Mouse (Mus musculus): Measurements from ENCODE around the gene Sipa1l1. TPM values are rescaled to one million over a fixed set of nuclear protein-coding genes. Genes with fewer than 3 reads are reported as not detected.

The Sipa1l1 gene
- polyA plus RNA-seq, 1 experiment from 2014 or later = 14.1 TPM

GRCm38 (mm10) chr12:82247371-82248258, 78.5 kb downstream of the Sipa1l1 start:
- no peak overlapping the region for H3K9ac ChIP-seq
- no peak overlapping the region for H3K4me3 ChIP-seq (replicated peaks; ENCODE audit: low read length)
- H3K27ac ChIP-seq = no peak overlapping the region
- ATAC-seq (ENCODE audit: low FRiP score) = no peak
- no peaks in the 10 kb centered on the region for H3K27me3 ChIP-seq (ENCODE audit: control insufficient read depth, insufficient read depth, low read length)
- no peak overlapping the region for H3K4me2 ChIP-seq (replicated peaks)
- no peaks in the 10 kb centered on the region for H3K4me1 ChIP-seq (replicated peaks; ENCODE audit: control insufficient read depth, insufficient read depth, low read length)
- no peaks in the 10 kb centered on the region for H3K36me3 ChIP-seq (replicated peaks; ENCODE audit: control insufficient read depth, insufficient read depth)
- WGBS = 95% methylated on average over 14 of the region's 14 CpGs
- no peaks in the 10 kb centered on the region for H3K9me3 ChIP-seq (ENCODE audit: control insufficient read depth, low read length)
- no peak for DNase-seq (ENCODE audit: low spot score)

GRCm38 (mm10) chr12:82248501-82248900, 79.4 kb downstream of the Sipa1l1 start:
- 89% methylated on average over 3 of the region's 3 CpGs for WGBS
- no peak for ATAC-seq (ENCODE audit: low FRiP score)
- no peak for DNase-seq (ENCODE audit: low spot score)
- H3K9ac ChIP-seq = no peak overlapping the region
- no peak overlapping the region for H3K4me3 ChIP-seq (replicated peaks; ENCODE audit: low read length)
- H3K36me3 ChIP-seq (replicated peaks; ENCODE audit: control insufficient read depth, insufficient read depth) = no peaks in the 10 kb centered on the region
- H3K4me1 ChIP-seq (replicated peaks; ENCODE audit: control insufficient read depth, insufficient read depth, low read length) = no peaks in the 10 kb centered on the region
- H3K27me3 ChIP-seq (ENCODE audit: control insufficient read depth, insufficient read depth, low read length) = no peaks in the 10 kb centered on the region
- no peak overlapping the region for H3K27ac ChIP-seq
- no peaks in the 10 kb centered on the region for H3K9me3 ChIP-seq (ENCODE audit: control insufficient read depth, low read length)
- H3K4me2 ChIP-seq (replicated peaks) = no peak overlapping the region

DNA sequence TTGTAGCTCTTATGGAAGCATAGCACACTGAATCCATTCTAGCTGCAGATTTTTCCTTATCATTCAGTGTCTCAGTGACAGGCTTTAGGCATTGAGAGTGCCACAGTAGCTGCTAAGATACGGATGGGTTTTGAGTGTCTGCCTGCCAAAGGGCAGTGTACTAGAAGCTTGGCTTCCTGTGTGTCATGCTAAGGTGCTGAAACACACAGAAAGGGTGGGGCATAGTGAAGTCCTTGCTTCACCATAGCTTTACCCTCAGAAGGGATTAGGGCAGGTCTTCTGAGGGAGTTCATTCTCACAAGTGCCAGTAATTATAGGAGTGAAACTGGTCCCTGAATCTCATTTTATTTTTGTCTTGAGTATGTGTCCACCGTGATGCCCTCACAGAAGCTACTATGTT, 82.2 kb downstream of the Sipa1l1 start:
- no peaks in the 10 kb centered on the region for H3K9me3 ChIP-seq (ENCODE audit: control insufficient read depth, low read length)
- DNase-seq (ENCODE audit: low spot score) (no peak), ATAC-seq (ENCODE audit: low FRiP score) (no peak)
- no peaks in the 10 kb centered on the region for H3K4me1 ChIP-seq (replicated peaks; ENCODE audit: control insufficient read depth, insufficient read depth, low read length)
- 92% methylated on average over 2 of the region's 2 CpGs for WGBS
- no peak overlapping the region for H3K4me2 ChIP-seq (replicated peaks)
- no peak overlapping the region for H3K4me3 ChIP-seq (replicated peaks; ENCODE audit: low read length)
- H3K36me3 ChIP-seq (replicated peaks; ENCODE audit: control insufficient read depth, insufficient read depth) = no peaks in the 10 kb centered on the region
- H3K27ac ChIP-seq = no peak overlapping the region
- no peaks in the 10 kb centered on the region for H3K27me3 ChIP-seq (ENCODE audit: control insufficient read depth, insufficient read depth, low read length)
- no peak overlapping the region for H3K9ac ChIP-seq

DNA sequence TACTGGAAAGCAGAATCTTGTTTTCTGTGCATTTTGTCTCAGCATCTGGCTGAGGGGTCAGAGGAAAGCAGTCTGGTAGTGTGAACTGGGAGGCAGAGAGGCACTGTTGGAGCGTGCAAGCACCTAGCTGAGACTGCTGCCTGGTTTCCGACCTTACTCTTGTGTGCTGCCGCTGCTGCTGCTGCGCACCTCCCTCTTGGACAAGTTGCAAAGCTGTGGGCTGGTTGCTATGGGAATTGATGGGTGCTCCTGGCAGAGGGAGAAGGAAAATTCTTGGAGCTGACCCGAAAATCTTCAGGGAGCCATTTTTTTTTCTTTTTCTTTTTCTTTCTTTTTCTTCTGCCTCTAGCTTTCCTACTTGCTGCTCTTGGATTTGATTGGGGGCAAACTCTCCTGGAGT, 85.0 kb downstream of the Sipa1l1 start:
- H3K36me3 ChIP-seq (replicated peaks; ENCODE audit: control insufficient read depth, insufficient read depth) = no peaks in the 10 kb centered on the region
- H3K27me3 ChIP-seq (ENCODE audit: control insufficient read depth, insufficient read depth, low read length) = no peaks in the 10 kb centered on the region
- DNase-seq (ENCODE audit: low spot score) (no peak), ATAC-seq (ENCODE audit: low FRiP score) (no peak)
- no peak overlapping the region for H3K9ac ChIP-seq
- no peak overlapping the region for H3K4me2 ChIP-seq (replicated peaks)
- no peak overlapping the region for H3K4me3 ChIP-seq (replicated peaks; ENCODE audit: low read length)
- no peak overlapping the region for H3K27ac ChIP-seq
- 72% methylated on average over 5 of the region's 5 CpGs for WGBS
- H3K4me1 ChIP-seq (replicated peaks; ENCODE audit: control insufficient read depth, insufficient read depth, low read length) = no peaks in the 10 kb centered on the region
- H3K9me3 ChIP-seq (ENCODE audit: control insufficient read depth, low read length) = no peaks in the 10 kb centered on the region

GRCm38 (mm10) chr12:82256012-82256411, 86.9 kb downstream of the Sipa1l1 start:
- Histone ChIP-seq H3K9me3 (ENCODE audit: control insufficient read depth, low read length) (no peaks in the 10 kb centered on the region), H3K27ac (no peak overlapping the region), H3K9ac (no peak overlapping the region), H3K4me2 (replicated peaks) (no peak overlapping the region), H3K27me3 (ENCODE audit: control insufficient read depth, insufficient read depth, low read length) (no peaks in the 10 kb centered on the region), H3K4me1 (replicated peaks; ENCODE audit: control insufficient read depth, insufficient read depth, low read length) (no peaks in the 10 kb centered on the region), H3K36me3 (replicated peaks; ENCODE audit: control insufficient read depth, insufficient read depth) (no peaks in the 10 kb centered on the region), H3K4me3 (replicated peaks; ENCODE audit: low read length) (no peak overlapping the region)
- DNase-seq (ENCODE audit: low spot score) = no peak
- ATAC-seq (ENCODE audit: low FRiP score) = no peak
- 89% methylated on average over 5 of the region's 5 CpGs for WGBS

GRCm38 (mm10) chr12:82256921-82257500, 87.9 kb downstream of the Sipa1l1 start:
- no peaks in the 10 kb centered on the region for H3K36me3 ChIP-seq (replicated peaks; ENCODE audit: control insufficient read depth, insufficient read depth)
- no peak for ATAC-seq (ENCODE audit: low FRiP score)
- H3K4me1 ChIP-seq (replicated peaks; ENCODE audit: control insufficient read depth, insufficient read depth, low read length) = no peaks in the 10 kb centered on the region
- H3K4me3 ChIP-seq (replicated peaks; ENCODE audit: low read length) = no peak overlapping the region
- H3K27ac ChIP-seq = no peak overlapping the region
- no peak overlapping the region for H3K9ac ChIP-seq
- H3K9me3 ChIP-seq (ENCODE audit: control insufficient read depth, low read length) = no peaks in the 10 kb centered on the region
- H3K4me2 ChIP-seq (replicated peaks) = no peak overlapping the region
- no peak for DNase-seq (ENCODE audit: low spot score)
- WGBS = 89% methylated on average over 6 of the region's 6 CpGs
- H3K27me3 ChIP-seq (ENCODE audit: control insufficient read depth, insufficient read depth, low read length) = no peaks in the 10 kb centered on the region

- H3K27me3 ChIP-seq (ENCODE audit: control insufficient read depth, insufficient read depth, low read length) = no peaks in the 10 kb centered on the region
- no peaks in the 10 kb centered on the region for H3K9me3 ChIP-seq (ENCODE audit: control insufficient read depth, low read length)
- no peaks in the 10 kb centered on the region for H3K4me1 ChIP-seq (replicated peaks; ENCODE audit: control insufficient read depth, insufficient read depth, low read length)
- no peak overlapping the region for H3K9ac ChIP-seq
- H3K4me2 ChIP-seq (replicated peaks) = no peak overlapping the region
- ATAC-seq (ENCODE audit: low FRiP score) (no peak), DNase-seq (ENCODE audit: low spot score) (no peak)
- 91% methylated on average over 6 of the region's 6 CpGs for WGBS
- no peak overlapping the region for H3K4me3 ChIP-seq (replicated peaks; ENCODE audit: low read length)
- no peaks in the 10 kb centered on the region for H3K36me3 ChIP-seq (replicated peaks; ENCODE audit: control insufficient read depth, insufficient read depth)
- H3K27ac ChIP-seq = no peak overlapping the region
Observed at GRCm38 (mm10) chr12:82257994-82258785, 89.1 kb downstream of the Sipa1l1 start.

DNA sequence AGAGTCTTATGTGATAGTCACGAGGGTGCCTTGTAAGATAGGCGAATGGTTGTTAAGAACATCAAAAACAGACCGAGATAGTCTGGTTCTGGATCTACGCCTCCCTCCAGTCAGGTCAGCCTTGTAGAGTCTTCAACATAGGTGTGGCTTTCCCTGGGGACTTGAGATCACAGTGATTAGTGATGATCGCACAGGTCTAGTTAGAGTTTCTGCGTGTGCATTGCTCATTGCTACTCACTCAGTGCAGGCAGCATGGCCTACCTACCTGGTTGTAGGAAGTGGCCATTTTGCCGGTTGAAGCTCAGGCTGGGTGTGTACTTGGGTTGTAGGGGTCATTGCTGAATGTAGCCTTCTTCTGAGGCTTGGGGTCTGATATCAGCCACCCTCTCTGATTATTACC, 94.3 kb downstream of the Sipa1l1 start:
- Histone ChIP-seq H3K4me1 (replicated peaks; ENCODE audit: control insufficient read depth, insufficient read depth, low read length) (no peaks in the 10 kb centered on the region), H3K9ac (no peak overlapping the region), H3K36me3 (replicated peaks; ENCODE audit: control insufficient read depth, insufficient read depth) (no peaks in the 10 kb centered on the region), H3K9me3 (ENCODE audit: control insufficient read depth, low read length) (no peaks in the 10 kb centered on the region), H3K27ac (no peak overlapping the region), H3K4me3 (replicated peaks; ENCODE audit: low read length) (no peak overlapping the region), H3K27me3 (ENCODE audit: control insufficient read depth, insufficient read depth, low read length) (no peaks in the 10 kb centered on the region), H3K4me2 (replicated peaks) (no peak overlapping the region)
- ATAC-seq (ENCODE audit: low FRiP score) (no peak), DNase-seq (ENCODE audit: low spot score) (no peak)
- 96% methylated on average over 7 of the region's 7 CpGs for WGBS

DNA sequence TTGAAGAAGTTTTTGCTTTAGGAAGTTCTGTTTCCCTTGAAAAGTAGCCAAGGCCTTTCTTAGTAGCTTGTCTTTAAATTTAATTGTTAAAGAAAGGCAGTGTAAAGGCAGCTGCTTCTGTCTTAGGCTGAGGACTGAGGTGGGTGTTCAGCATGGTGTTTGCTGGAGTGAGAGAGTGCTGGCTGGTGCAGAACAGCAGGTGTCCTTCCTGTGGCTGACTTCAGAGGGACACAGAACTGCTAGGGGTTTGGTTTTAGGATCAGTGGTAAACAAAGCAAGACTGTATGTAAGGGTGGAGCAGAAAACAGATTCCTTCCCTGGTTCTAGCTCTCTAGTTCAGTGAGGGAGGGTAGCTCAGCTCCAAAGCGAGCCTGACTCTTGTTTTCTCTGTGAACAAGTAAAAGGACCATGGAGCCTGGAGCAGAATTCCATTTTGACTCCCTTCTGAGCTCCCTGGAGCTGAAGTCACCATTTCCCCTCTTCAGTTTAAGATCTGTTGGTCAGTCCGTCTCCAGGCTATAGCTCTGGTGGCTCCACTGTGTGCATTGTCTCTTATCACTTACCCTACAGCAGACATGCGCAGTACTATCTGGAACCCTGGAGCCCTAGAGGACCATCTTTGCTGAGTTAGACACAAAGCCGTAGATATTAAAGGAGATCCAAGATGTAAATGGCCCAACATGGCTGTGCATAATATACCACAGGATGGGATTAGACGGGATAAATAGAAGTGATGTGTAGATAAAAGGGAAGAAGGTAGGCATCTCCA, 95.1 kb downstream of the Sipa1l1 start:
- no peak for ATAC-seq (ENCODE audit: low FRiP score)
- no peak for DNase-seq (ENCODE audit: low spot score)
- Histone ChIP-seq H3K27ac (no peak overlapping the region), H3K36me3 (replicated peaks; ENCODE audit: control insufficient read depth, insufficient read depth) (no peaks in the 10 kb centered on the region), H3K27me3 (ENCODE audit: control insufficient read depth, insufficient read depth, low read length) (no peaks in the 10 kb centered on the region), H3K4me1 (replicated peaks; ENCODE audit: control insufficient read depth, insufficient read depth, low read length) (no peaks in the 10 kb centered on the region), H3K9ac (no peak overlapping the region), H3K4me2 (replicated peaks) (no peak overlapping the region), H3K9me3 (ENCODE audit: control insufficient read depth, low read length) (no peaks in the 10 kb centered on the region), H3K4me3 (replicated peaks; ENCODE audit: low read length) (no peak overlapping the region)
- WGBS = 92% methylated on average over 5 of the region's 5 CpGs

Measured in hindbrain, embryonic 14.5 days (tissue).